Mouse (Mus musculus): ENCODE results near the gene Tsen54. TPM values are rescaled to one million over a fixed set of nuclear protein-coding genes. Genes with fewer than 3 reads are reported as not detected.

The Tsen54 gene
- polyA plus RNA-seq (2012; rRNA removed) = 18.7 and 21.4 TPM in 2 replicates

GRCm38 (mm10) chr11:115814605-115815450 lies at the start of gene Tsen54:
Tsen54 (plus strand) TSS chr11:115814724.
- DNase-seq (ENCODE audit: low spot score) = peak; percentile 78

- peak; percentile 93 for DNase-seq (ENCODE audit: low spot score)
Measured at GRCm38 (mm10) chr11:115765103-115765606, 49.4 kb upstream of the Tsen54 start, which contains the start of gene Tmem94. Tmem94 (plus strand) TSS chr11:115765433.

- DNase-seq (ENCODE audit: low spot score) = no peak
Measured at GRCm38 (mm10) chr11:115765607-115766141, 48.9 kb upstream of the Tsen54 start.

DNA sequence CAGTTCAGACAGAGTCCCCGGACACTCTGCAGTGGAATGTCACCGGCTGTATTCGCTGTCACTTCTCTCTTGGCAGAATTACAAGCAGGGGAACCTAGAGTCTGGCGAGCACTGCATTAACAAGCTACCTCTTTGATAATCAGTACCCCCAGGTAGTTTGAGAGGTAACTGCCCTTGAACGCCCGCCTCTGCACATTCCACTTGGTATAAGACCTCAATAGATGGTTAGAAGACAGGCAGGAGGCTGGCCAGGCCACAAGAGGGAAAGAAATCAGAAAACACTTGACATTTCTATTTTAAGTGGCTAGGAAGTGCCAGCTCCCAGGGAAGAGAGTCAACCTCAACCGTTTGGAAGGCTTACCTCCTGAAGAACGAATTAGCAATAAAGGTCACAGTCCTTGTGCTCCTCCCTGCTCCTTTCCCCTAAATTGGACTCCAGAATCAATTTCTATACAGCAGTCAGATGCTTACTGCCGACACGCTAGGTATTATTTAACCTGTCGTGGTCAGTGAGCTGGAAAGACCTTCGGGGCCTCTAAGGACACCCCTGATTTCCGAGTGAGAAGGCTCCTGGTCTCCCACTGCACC lies 48.1 kb upstream of the Tsen54 start:
- DNase-seq (ENCODE audit: low spot score) = no peak

GRCm38 (mm10) chr11:115766981-115767380 lies 47.5 kb upstream of the Tsen54 start:
- no peak for DNase-seq (ENCODE audit: low spot score)

DNA sequence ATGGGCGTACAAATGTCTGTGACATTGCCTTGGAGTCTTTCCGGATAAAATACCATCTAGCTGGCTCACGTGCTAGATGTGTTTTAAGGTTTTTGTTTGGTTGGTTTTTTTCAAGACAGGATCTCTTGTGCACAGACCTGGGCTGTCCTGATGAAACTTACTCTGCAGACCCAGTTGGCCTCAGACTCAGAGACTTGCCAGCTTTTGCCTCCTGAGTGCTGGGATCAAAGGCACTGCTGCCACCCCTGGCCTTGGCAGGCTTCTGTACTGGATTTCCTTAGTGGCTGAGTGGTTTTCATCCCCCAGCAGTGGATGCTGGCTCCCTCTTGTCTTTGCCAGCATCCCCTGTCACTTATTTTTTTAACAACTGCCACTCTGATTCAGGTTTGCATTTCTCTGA lies 45.6 kb upstream of the Tsen54 start:
- DNase-seq (ENCODE audit: low spot score) = no peak

GRCm38 (mm10) chr11:115774653-115775052 lies 39.9 kb upstream of the Tsen54 start:
- peak; percentile 11 for DNase-seq (ENCODE audit: low spot score)

- peak; percentile 33 for DNase-seq (ENCODE audit: low spot score)
Measured at GRCm38 (mm10) chr11:115775821-115776665, 38.5 kb upstream of the Tsen54 start.

DNA sequence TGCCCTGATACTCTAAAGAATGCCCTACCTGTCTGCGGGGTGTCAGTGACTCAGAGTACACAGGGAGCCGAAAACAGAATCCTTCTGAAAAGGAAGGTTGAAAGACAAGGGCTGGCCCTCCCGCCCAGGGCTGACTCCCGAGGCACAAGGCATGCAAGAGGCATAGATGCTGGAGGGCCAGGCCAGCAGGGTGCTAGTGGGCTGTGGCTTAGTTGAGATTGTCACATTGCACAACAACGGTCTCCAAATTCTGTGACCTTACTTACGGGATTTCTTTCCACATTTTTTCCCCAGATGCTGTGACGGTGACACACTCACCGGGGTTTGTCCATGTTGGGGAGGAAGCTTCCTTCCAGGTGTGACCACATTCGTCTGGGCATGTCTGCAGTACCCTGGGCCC lies 37.6 kb upstream of the Tsen54 start:
- DNase-seq (ENCODE audit: low spot score) = peak; percentile 19

DNA sequence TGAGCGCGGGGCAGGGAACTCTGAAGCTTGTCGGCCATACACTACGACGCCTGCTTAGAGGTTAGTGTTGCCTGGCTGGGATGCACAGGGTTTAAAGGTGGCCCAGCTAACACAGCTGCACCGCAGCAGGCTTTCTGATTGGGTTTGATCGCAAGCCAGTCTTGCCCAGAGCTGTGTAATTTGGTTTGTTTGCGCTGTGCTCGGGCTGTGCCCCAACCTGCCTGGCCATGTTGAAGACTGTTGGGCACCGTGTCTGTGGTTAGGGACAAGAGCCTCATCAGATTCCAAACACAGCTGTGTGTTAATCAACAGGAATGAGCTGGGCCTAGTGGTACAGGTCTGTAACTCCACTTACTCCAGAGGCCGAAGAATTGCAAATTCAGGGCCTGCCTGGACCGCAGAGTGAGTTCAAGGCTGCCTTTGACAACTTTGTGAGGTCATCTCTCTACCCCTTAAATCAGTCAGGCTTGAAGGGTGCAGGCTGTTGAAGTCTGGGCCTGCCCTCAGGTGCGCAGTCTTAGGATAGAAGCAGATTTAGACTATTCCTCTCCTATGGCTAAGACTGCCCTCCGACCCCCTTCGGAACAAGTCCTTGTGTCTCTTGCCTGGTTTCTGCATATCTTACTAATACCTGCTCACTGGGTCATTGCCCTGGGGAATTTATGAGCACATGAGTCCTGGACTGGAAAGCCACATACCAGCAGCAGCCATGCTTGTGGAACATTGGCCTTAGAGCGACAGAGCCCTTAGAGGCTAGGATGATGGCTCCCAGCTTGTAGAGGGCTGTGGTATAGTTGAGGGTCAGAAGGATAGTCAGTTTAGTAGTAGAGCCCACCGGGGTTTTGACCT lies 36.8 kb upstream of the Tsen54 start:
- DNase-seq (ENCODE audit: low spot score) = peak; percentile 78

DNA sequence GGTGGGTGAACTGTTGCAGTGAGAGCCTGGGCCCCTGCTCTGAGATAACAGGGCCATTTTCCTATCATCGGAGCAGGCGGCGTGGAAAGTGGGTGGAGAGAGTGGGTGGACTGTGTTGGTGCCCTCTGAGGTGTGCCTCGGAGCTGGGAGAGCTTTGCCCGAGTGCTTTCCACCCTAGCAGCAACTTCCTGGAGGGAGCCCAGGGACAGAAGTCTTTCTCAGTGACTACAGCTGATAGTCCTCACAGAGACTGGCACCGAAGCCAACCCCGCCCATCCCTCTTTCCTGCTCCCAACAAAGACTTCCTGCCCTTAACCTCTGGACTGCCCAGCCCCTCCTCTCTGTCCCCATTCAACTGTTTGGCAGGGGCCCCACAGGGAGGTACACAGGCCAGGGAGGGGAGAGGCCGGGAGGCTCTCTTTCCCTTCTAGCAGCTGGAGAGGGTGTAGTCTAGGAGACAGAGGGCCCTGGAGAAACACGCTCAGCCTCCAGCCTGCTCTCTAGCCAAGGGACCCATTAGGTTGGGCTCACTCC lies 35.4 kb upstream of the Tsen54 start:
- peak; percentile 60 for DNase-seq (ENCODE audit: low spot score)

DNA sequence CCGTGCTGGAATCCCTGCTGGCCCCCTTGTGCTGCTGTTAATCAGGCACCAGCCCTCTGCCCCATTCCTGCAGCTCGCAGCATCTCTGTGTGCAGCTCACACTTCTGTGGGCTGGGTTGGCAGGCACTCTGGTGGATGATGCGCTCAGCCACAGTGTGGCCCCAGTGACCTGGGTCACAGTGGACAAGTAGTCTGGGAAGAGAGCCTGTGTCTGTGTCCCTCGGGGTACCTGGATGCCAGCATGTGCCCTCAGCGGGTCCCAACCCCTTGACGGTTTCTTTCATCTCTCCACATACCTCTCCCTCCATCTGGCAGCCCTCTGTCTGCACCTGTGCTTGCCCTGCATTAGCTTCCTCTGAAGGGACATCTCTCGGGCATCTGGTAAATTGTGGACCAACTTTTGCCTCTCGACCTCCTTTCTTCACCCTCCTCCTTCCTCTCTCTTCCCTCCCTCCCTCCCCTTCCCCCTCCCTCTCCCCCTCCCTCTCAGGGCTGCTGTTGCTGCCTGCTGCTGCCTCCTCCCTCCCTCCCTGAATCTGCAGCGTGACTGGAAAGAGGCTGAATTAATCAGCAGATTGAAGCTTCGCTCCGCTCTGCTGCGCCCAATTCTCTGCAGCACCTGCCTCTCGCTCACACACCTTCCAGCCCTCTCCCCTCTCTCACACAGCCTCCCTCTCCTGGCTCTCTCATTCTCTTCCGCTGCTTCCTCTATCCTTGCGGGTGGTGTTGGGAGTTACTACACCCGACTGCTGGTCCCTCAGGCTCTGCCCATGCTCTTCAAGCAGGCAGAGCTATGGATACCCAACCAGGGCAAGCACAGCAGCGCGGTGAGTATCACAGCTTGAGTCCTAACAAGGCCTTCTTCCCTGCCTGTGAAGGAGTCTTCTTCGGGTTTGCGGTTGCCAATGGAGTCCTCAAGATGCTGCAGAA lies 34.1 kb upstream of the Tsen54 start:
- DNase-seq (ENCODE audit: low spot score) = peak; percentile 21

DNA sequence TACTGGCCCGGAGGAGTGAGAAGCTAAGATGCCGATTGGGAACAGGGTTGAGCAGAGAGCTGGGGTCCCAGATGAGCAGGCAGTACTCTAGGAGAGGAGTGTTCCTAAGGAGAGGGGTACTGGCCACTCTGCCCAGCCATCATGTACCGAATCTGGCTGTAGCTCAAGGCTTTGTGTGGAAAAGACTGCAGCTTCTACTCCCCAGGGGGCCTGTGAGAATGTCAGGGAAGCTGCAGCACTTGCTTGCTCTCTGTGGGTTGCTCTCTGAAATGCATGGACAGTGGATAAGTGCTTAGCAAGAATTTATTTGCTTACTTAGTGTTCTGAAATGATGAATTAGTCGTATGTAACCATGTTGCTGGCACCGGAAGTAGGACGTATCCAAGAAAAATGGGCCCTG lies 28.1 kb upstream of the Tsen54 start:
- DNase-seq (ENCODE audit: low spot score) = no peak

GRCm38 (mm10) chr11:115789787-115790186 lies 24.7 kb upstream of the Tsen54 start:
- no peak for DNase-seq (ENCODE audit: low spot score)

DNA sequence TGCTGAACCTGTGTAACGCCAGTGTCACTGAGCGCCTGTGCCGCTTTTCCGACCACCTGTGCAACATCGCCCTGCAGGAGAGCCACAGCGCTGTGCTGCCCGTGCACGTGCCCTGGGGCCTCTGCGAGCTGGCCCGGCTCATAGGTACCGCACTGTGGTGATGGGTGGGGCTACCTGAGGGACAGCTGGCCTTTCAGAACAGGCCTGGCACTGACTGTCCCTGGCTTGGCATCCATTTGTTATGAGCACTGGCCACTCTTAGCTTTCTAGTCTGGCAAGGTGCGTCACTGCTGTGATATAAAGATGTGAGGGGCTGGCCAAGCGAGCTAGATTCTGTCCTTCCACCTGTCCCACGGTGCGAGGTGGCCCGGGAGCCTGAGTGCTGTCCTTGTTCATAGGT lies 22.6 kb upstream of the Tsen54 start:
- no peak for DNase-seq (ENCODE audit: low spot score)

GRCm38 (mm10) chr11:115792353-115792752 lies 22.2 kb upstream of the Tsen54 start:
- no peak for DNase-seq (ENCODE audit: low spot score)

DNA sequence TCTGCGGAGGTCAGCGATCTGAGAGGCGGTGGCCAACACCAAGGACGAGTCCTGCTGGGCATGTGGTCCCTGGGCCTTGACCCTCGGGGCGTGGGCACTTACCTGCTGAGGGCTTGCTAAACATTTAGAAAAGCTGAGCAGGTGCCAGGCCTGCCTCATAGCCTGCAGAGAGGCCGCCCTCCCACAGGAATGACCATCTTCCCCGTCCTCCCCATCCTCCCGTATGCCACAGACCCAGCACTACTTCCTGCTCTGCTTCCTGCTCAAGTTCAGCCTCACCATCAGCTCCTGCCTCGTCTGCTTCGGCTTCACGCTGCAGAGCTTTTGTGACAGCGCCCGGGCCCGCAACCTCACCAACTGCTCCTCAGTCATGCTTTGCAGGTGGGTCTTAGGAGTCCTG lies 17.6 kb upstream of the Tsen54 start:
- DNase-seq (ENCODE audit: low spot score) = no peak

DNA sequence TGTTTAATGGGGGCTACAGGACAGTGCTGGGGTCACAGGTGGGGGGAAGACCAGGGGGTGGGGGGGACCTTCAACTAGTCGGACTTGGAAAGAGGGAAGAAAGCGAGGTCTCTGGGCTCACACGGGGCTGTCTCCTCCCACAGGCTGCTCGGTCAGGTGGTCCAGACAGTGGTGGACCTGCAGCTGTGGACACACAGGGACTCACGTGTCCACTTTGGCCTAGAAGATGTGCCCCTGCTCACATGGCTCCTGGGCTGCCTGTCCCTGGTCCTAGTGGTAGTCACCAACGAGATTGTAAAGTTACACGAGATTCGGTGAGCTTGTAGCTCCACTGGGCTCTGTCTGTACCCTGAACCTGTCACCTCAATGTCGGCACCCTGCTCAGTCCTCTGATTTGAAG lies 16.9 kb upstream of the Tsen54 start:
- DNase-seq (ENCODE audit: low spot score) = no peak

GRCm38 (mm10) chr11:115800981-115801380 lies 13.5 kb upstream of the Tsen54 start:
- DNase-seq (ENCODE audit: low spot score) = no peak
